Mouse (Mus musculus): ENCODE results near the gene Angel1.
A peak's percentile ranks its signal among the peaks of the same experiment; 100 is the strongest.

DNA sequence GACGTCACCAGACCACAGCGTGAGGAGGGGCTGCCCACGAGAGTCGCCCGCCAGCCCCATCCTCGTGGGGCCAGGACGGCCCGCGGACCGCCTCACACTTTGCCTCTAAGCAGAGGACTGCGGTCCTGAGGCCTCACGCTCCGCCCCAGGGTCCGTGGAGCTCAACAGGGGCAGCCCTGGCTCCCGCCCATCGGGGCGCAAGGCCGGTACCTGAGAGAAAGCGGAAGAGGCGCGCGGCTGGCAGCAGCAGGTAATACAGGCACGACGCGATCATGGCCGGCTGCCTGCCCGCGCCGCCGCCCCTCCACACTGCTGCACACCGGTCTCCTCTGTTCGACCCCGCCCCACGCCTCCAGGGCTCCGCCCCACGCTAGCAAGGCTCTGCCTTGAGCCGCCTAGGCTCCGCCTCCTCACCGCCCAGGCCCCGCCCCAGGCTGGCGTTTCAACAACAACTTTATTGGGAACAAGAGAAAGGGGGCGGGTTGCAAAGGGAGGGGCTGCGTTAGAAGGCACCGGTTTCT, at the start of gene Angel1:
- no peak for TF ChIP-seq MAFK (IDR thresholded peaks at IDR 0.05; ENCODE audit: insufficient read depth, low read depth, low read length)
- peak; percentile 88 for TF ChIP-seq ZNF384 (IDR thresholded peaks at IDR 0.05; ENCODE audit: low read depth, low read length)
- TF ChIP-seq ZC3H11A (IDR thresholded peaks at IDR 0.05; ENCODE audit: borderline replicate concordance, low read depth, low read length): no peak
